Mouse (Mus musculus) kidney, postnatal 4 days (tissue): ENCODE data around the gene Mreg.

Experiments
- DNase-seq, 2 experiments: peaks; one replicate each; pipeline ENCODE4 v3.0.0; 2021; ENCODE audit warnings: mixed read lengths in 2 of 2

Gene Mreg

DNA sequence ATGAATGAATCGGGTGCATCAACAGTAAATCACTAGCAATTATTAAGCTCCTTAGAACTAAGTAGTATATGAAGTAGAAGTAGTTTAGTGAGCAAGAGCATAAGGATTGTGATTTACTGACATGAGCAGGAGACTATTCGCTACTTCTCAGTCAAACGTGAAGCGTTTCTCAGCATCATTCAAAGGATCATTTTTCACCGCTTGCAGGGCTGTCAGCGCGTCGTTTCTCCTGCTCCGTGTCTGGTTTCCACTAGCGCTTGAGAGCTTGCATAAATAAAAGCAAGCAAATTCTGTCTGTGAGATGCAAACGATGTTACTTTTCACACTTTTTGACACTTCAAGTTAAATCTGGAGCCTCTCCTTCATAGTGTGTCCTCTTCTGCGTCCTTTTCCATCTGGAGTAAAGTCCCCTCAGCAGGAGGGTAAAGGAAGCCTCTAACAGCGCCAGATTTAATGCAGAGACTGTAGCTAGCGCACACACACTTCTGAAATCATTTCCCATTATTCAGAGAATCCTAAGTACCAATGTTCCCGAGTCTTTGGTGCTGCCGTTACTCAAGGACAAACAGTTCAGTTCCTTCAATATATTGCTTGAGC is 23.9 kb downstream of the Mreg start:
- DNase-seq: no peak

GRCm38 (mm10) chr1:72187486-72187885 is 24.6 kb downstream of the Mreg start:
- DNase-seq: no peak

GRCm38 (mm10) chr1:72186151-72186550 is 26.0 kb downstream of the Mreg start:
- no peak for DNase-seq

DNA sequence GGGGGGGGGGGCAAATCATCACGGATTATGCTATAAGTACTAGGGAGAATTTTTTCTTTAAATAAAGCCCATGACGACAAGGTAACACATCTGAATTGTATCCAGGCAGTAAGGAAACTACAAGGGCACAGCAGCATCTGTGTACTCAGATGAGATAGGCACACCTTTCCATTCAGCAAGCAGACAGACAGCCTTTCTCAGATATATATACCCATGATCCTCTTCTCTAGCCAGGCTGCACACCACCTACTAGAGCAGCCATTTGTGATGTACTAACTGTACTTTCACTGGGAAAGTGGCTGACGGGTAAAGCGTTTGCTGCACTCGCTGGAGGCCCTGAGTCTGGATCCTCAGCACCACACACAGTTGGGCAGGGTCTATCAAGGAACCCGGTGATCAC is 28.6 kb downstream of the Mreg start:
- DNase-seq: no peak

DNA sequence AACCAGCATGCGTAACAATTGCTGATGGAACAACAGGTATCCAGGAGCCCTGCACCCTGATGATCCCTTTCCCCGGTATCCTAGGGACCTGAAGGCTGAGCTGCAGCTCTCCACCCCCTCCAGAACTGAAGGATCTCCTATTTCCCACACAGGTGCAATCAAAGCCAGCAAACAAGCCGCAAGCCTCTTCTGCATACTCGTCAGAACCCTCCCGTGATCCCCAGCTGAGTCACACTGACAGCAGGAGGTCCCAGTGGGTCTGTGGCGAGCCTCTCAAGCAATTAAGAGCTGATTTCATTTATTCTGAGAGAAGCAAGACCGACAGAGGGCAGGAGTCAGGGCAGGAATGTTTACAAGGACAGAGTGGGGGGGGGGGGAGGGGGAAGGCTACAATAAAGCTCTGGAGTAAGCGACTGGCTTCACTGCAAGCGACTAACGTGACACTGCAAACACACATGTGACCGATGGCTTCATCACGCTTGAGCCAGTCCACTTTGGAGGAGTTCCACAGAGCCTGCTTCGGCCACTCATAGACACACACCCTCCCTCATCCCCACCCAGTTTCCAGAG is 29.1 kb downstream of the Mreg start:
- peak; percentile 35 to 49 for DNase-seq

GRCm38 (mm10) chr1:72179947-72180346 is 32.2 kb downstream of the Mreg start:
- no peak for DNase-seq

GRCm38 (mm10) chr1:72176239-72176638 is 35.9 kb downstream of the Mreg start:
- no peak for DNase-seq

- DNase-seq: no peak
These were observed 37.9 kb downstream of the Mreg start for GRCm38 (mm10) chr1:72174183-72174582.

- DNase-seq: no peak
These were observed 38.6 kb downstream of the Mreg start for GRCm38 (mm10) chr1:72173402-72174051.

GRCm38 (mm10) chr1:72172788-72173187 is 39.3 kb downstream of the Mreg start:
- no peak for DNase-seq

DNA sequence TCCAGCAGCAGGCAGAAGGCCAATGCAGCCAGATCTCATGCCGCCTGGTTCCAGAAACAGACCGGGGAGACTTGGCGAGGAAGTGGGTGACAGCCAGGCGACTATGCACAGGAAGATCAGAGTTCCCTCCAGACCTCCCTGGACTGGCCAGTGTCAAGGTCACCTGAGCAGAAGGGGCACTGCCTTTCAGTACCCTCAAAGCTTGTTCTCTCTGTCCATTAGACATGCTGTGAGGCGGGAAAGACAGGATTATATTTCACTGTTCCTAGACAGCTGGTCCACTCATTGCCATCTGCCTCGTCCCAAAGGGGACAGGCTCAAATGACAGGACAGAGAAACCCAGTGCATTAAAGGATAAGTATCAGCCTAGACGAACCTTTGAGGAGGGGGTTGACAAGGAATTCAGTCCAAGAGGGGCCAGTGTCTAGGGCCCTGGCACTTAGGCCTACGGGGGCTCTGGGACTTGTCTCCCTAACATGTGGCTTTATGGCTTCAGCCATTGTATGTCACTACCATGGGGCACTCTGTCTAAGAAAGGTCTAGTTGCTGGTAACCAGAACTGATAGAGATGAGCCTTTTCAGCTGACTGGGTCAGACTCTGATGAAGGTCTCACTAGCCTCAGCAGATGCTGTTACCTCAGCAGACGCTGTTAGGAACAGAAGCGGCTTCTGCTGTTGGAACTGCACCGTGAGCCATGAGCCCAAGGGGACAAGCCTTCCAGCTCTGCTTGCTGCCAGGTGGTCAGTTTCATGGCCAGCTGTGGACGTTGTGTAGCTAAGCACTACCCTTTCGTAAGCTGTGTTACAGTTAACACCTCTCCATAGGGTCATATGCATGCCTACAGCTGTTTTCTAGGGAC is 40.9 kb downstream of the Mreg start:
- no peak for DNase-seq

DNA sequence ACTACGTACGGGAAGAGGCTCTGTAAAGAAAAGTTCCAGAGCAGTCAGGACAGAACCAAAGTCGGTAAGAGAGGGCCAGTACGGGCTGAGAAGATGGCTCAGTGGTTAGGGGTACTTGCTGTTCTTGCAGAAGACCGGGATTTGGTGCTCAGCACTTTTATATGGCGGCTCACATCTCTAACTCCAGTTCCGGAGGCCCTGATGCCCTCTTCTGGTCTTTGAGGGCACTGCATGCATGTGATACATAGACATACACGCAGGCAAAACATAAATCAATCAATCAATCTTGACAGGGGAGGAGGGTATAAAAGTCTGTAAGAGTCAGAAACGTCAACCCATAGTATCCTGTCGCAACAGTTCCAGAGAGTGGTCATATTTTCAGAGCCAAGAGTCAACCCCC is 45.1 kb downstream of the Mreg start:
- no peak for DNase-seq

DNA sequence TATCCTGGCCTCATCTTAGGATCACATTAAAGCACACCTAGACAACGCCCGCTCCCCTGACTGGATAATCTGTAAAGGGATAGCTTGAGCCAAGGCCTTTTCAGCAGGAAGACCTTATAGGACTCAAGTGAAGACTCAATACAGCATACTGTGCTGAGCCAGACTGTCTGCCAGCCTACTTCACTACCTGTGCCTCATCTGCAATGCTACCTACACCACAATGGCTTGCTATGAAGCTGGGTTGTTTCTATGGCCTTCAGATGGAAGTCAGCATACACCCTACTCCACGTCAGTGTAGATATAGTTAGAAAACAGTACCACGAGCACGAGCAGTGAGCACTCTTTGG is 45.7 kb downstream of the Mreg start:
- DNase-seq: no peak

GRCm38 (mm10) chr1:72165723-72166467 is 46.2 kb downstream of the Mreg start:
- DNase-seq: peak; percentile 11 to 18

- DNase-seq: no peak
These were observed 51.8 kb downstream of the Mreg start for GRCm38 (mm10) chr1:72160321-72160720.

GRCm38 (mm10) chr1:72145041-72145440 is 67.1 kb downstream of the Mreg start:
- DNase-seq: no peak

DNA sequence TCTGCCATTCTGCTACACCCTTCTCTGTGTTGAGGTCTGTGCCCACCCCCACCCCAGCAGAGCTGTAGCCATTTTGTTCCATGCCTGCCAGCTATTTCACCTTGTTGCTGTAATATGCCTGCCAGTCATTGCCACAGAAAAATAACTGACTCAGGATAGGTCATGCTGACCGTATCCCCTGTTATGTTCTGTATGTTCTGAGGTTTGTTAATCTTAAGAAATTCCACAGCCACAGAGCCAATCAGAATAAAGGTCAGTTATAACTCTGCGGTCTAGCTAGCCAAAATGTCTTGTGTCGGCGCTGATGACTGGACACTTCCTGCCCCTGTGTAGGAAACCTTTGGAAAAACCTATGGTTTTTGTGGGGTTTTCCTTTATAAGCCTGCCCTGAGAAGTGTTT is 67.7 kb downstream of the Mreg start:
- no peak for DNase-seq

- peak; percentile 64 to 68 for DNase-seq
These were observed 70.1 kb downstream of the Mreg start for GRCm38 (mm10) chr1:72141893-72142480.

GRCm38 (mm10) chr1:72136101-72136500 is 76.0 kb downstream of the Mreg start:
- DNase-seq: no peak

DNA sequence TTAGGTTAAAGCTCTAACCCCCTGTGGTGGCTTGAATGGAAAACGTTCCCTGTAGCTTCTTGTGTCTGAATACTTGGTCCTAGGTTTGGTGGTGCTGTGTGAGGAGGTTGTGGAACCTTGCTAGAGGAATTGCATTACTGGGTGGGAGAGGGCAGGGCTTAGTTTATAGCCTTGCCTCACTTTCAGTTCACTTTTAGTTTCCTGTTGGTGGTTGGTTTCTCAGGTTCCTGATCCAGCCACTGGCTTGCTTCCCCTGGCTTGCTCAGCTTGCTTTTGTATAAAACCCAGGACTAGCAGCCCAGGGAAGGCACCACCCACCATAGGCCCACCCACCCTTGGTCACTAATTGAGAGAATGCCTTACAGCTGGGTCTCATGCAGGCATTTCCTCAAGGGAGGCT is 77.6 kb downstream of the Mreg start:
- DNase-seq: no peak

DNA sequence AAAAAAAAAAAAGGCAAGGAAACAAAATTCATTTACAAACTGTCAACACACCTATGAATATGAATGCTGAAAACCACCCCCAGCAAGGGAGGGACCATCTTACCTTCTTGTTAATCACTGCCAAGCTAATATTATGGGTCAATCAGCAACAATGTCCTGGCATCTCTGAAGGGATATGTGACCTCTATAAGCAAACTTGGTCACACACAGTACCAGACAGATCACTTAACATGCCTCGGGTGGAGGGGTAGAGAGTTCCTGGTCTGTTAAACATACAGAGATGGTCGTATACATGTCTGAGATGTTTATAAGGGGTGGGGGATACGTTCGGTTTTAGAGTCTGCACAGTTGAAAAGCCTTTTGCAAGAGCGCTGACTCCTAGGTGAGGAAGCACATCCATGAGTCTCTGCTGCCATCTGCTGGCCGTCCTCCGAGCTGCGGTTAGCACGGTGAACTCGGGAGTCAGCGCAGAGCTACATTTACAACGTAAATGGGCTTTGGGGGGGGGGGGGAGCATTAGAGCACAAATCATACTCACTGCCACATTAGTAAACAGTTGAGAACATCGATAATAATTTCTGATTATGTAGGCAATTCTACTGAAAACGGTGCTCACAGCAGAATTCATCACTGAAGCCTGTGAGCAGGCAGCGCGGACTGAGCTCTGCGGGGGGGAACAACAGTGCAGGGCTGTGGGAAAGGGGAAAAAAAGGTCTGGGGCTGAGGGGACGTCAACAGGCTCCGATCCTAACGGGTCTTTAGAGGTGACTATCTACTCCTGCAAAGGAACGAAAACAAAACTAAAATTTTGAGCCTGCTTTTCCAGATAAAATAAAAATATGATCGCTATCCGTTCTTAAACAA is 88.4 kb downstream of the Mreg start:
- DNase-seq: peak; percentile 93 to 96
